Mouse (Mus musculus): Measurements from ENCODE around the gene Ubox5. TPM values are rescaled to one million over a fixed set of nuclear protein-coding genes. Genes with fewer than 3 reads are reported as not detected.

Gene Ubox5
- polyA plus RNA-seq, 1 experiment from 2014 or later, result 2.6 TPM

- WGBS (ENCODE audit: insufficient replicate concordance), result 89% methylated on average over 10 of the region's 10 CpGs
- Histone ChIP-seq H3K4me1 (ENCODE audit: insufficient read depth) (peaks cover 9% of the 10 kb centered on the region), H3K27me3 (ENCODE audit: insufficient read depth, low read length) (no peaks in the 10 kb centered on the region), H3K27ac (ENCODE audit: low read depth) (no peak overlapping the region), H3K4me3 (ENCODE audit: low read depth, low read length) (no peak overlapping the region), H3K9ac (replicated peaks) (no peak overlapping the region), H3K9me3 (ENCODE audit: low read length) (no peaks in the 10 kb centered on the region), H3K36me3 (replicated peaks; ENCODE audit: insufficient read depth, low read length) (peaks cover 57% of the 10 kb centered on the region), H3K4me2 (ENCODE audit: low read depth, low read length) (no peak overlapping the region)
- ATAC-seq, result no peak
- TF ChIP-seq EP300 (IDR thresholded peaks at IDR 0.05; ENCODE audit: low read depth) (no peak), CTCF (IDR thresholded peaks at IDR 0.05; ENCODE audit: low read depth) (no peak)
- no peak for DNase-seq
Observed at GRCm38 (mm10) chr2:130658530-130658929, 28.7 kb upstream of the Ubox5 start.

GRCm38 (mm10) chr2:130657541-130657940 is 27.7 kb upstream of the Ubox5 start:
- H3K36me3 ChIP-seq (replicated peaks; ENCODE audit: insufficient read depth, low read length), result peaks cover 60% of the 10 kb centered on the region
- no peaks in the 10 kb centered on the region for H3K27me3 ChIP-seq (ENCODE audit: insufficient read depth, low read length)
- peaks cover 5% of the 10 kb centered on the region; the same call in 1 of the 2 replicates for H3K4me1 ChIP-seq (ENCODE audit: insufficient read depth)
- DNase-seq (no peak), ATAC-seq (no peak)
- no peak overlapping the region for H3K9ac ChIP-seq (replicated peaks)
- 81% methylated on average over 6 of the region's 6 CpGs for WGBS (ENCODE audit: insufficient replicate concordance)
- no peaks in the 10 kb centered on the region for H3K9me3 ChIP-seq (ENCODE audit: low read length)
- H3K4me3 ChIP-seq (ENCODE audit: low read depth, low read length), result no peak overlapping the region
- no peak overlapping the region for H3K27ac ChIP-seq (ENCODE audit: low read depth)
- no peak for TF ChIP-seq CTCF (IDR thresholded peaks at IDR 0.05; ENCODE audit: low read depth)
- no peak for TF ChIP-seq EP300 (IDR thresholded peaks at IDR 0.05; ENCODE audit: low read depth)
- no peak overlapping the region for H3K4me2 ChIP-seq (ENCODE audit: low read depth, low read length)

- DNase-seq (no peak), ATAC-seq (no peak)
- Histone ChIP-seq H3K4me1 (ENCODE audit: insufficient read depth) (peaks cover 5% of the 10 kb centered on the region; the same call in 1 of the 2 replicates), H3K9ac (replicated peaks) (no peak overlapping the region), H3K27ac (ENCODE audit: low read depth) (no peak overlapping the region), H3K9me3 (ENCODE audit: low read length) (no peaks in the 10 kb centered on the region), H3K4me3 (ENCODE audit: low read depth, low read length) (no peak overlapping the region), H3K4me2 (ENCODE audit: low read depth, low read length) (no peak overlapping the region), H3K27me3 (ENCODE audit: insufficient read depth, low read length) (no peaks in the 10 kb centered on the region), H3K36me3 (replicated peaks; ENCODE audit: insufficient read depth, low read length) (peaks cover 55% of the 10 kb centered on the region)
- no peak for TF ChIP-seq CTCF (IDR thresholded peaks at IDR 0.05; ENCODE audit: low read depth)
- no peak for TF ChIP-seq EP300 (IDR thresholded peaks at IDR 0.05; ENCODE audit: low read depth)
- WGBS (ENCODE audit: insufficient replicate concordance), result 91% methylated on average over 9 of the region's 9 CpGs
Observed at GRCm38 (mm10) chr2:130656536-130656935, 26.7 kb upstream of the Ubox5 start.

GRCm38 (mm10) chr2:130655660-130656339 is 26.0 kb upstream of the Ubox5 start:
- TF ChIP-seq EP300 (IDR thresholded peaks at IDR 0.05; ENCODE audit: low read depth) (peak; percentile 65; the same call in 1 of the 2 replicates), CTCF (IDR thresholded peaks at IDR 0.05; ENCODE audit: low read depth) (no peak)
- Histone ChIP-seq H3K9me3 (ENCODE audit: low read length) (no peaks in the 10 kb centered on the region), H3K27me3 (ENCODE audit: insufficient read depth, low read length) (no peaks in the 10 kb centered on the region), H3K36me3 (replicated peaks; ENCODE audit: insufficient read depth, low read length) (peaks cover 49% of the 10 kb centered on the region), H3K4me1 (ENCODE audit: insufficient read depth) (peaks cover 5% of the 10 kb centered on the region; the same call in 1 of the 2 replicates), H3K4me2 (ENCODE audit: low read depth, low read length) (peak overlapping the region; percentile 28; the same call in 1 of the 2 replicates), H3K9ac (replicated peaks) (no peak overlapping the region), H3K27ac (ENCODE audit: low read depth) (peak overlapping the region; percentile 69), H3K4me3 (ENCODE audit: low read depth, low read length) (no peak overlapping the region)
- ATAC-seq, result peak; percentile 81
- WGBS (ENCODE audit: insufficient replicate concordance), result 61% methylated on average over 6 of the region's 6 CpGs
- no peak for DNase-seq

- Histone ChIP-seq H3K4me1 (ENCODE audit: insufficient read depth) (peaks cover 5% of the 10 kb centered on the region; the same call in 1 of the 2 replicates), H3K27me3 (ENCODE audit: insufficient read depth, low read length) (no peaks in the 10 kb centered on the region), H3K4me2 (ENCODE audit: low read depth, low read length) (no peak overlapping the region), H3K27ac (ENCODE audit: low read depth) (no peak overlapping the region), H3K9ac (replicated peaks) (no peak overlapping the region), H3K36me3 (replicated peaks; ENCODE audit: insufficient read depth, low read length) (peaks cover 46% of the 10 kb centered on the region), H3K4me3 (ENCODE audit: low read depth, low read length) (no peak overlapping the region), H3K9me3 (ENCODE audit: low read length) (no peaks in the 10 kb centered on the region)
- 0 out of 2 replicates have a peak, but pooled peaks have one; percentile 12 for ATAC-seq
- 78% methylated on average over 1 of the region's 1 CpGs for WGBS (ENCODE audit: insufficient replicate concordance)
- TF ChIP-seq EP300 (IDR thresholded peaks at IDR 0.05; ENCODE audit: low read depth) (peak; percentile 78), CTCF (IDR thresholded peaks at IDR 0.05; ENCODE audit: low read depth) (no peak)
- DNase-seq, result no peak
Observed at GRCm38 (mm10) chr2:130653760-130654159, 23.9 kb upstream of the Ubox5 start.

- DNase-seq (no peak), ATAC-seq (no peak)
- no peak for TF ChIP-seq EP300 (IDR thresholded peaks at IDR 0.05; ENCODE audit: low read depth)
- TF ChIP-seq CTCF (IDR thresholded peaks at IDR 0.05; ENCODE audit: low read depth), result no peak
- Histone ChIP-seq H3K4me2 (ENCODE audit: low read depth, low read length) (no peak overlapping the region), H3K27ac (ENCODE audit: low read depth) (no peak overlapping the region), H3K27me3 (ENCODE audit: insufficient read depth, low read length) (no peaks in the 10 kb centered on the region), H3K9me3 (ENCODE audit: low read length) (no peaks in the 10 kb centered on the region), H3K36me3 (replicated peaks; ENCODE audit: insufficient read depth, low read length) (peaks cover 42% of the 10 kb centered on the region), H3K9ac (replicated peaks) (no peak overlapping the region), H3K4me3 (ENCODE audit: low read depth, low read length) (no peak overlapping the region), H3K4me1 (ENCODE audit: insufficient read depth) (peaks cover 5% of the 10 kb centered on the region; the same call in 1 of the 2 replicates)
- WGBS (ENCODE audit: insufficient replicate concordance), result 82% methylated on average over 2 of the region's 2 CpGs
Observed at GRCm38 (mm10) chr2:130653303-130653702, 23.5 kb upstream of the Ubox5 start.

Measured in liver, postnatal 0 days (tissue).